27 mouse cellular contexts compared by ENCODE assay signal in genomic region chr2:65321998-65322754, GRCm38 (mm10). TPM values are rescaled to one million over a fixed set of nuclear protein-coding genes. Genes with fewer than 3 reads are reported as not detected.
DNase-seq lines count a peak whose midpoint lies in the region; ATAC-seq lines count a peak whose summit lies in the region.
"Had no signal": no experiment of that assay in that cellular context is flagged by ENCODE, and none has a peak within 500 bp of the region (broad histone marks: within the 10 kb centered on the region; RNA-seq: fewer than 3 reads in every experiment).

No protein-coding gene starts in this region.

- intact Hi-C loops in heart, postnatal 25 days (cut with DNase I): no loop called here

- no peak overlapping the region for H3K27ac ChIP-seq in forebrain, embryonic 15.5 days (replicated peaks)
- peak overlapping the region; percentile 52 for H3K27ac ChIP-seq in midbrain, embryonic 13.5 days
- H3K27ac ChIP-seq in liver, embryonic 11.5 days (ENCODE audit: low read depth, low read length): no peak overlapping the region
- H3K27ac ChIP-seq: gastrocnemius, adult 2 months; kidney, embryonic 15.5 days; liver, embryonic 13.5 days; neural tube, embryonic 12.5 days had no signal

- WGBS in forebrain, embryonic 15.5 days: 26% methylated on average over 6 of the region's 6 CpGs
- WGBS in midbrain, embryonic 13.5 days: 41% methylated on average over 6 of the region's 6 CpGs
- 73% methylated on average over 6 of the region's 6 CpGs for WGBS in liver, embryonic 11.5 days

- 0 out of 2 replicates have a peak overlapping the region, but pooled peaks have one; percentile 8 for H3K4me2 ChIP-seq in forebrain, embryonic 15.5 days (replicated peaks)
- no peak overlapping the region for H3K4me2 ChIP-seq in midbrain, embryonic 13.5 days (replicated peaks)
- H3K4me2 ChIP-seq in liver, embryonic 11.5 days: no peak overlapping the region
- H3K4me2 ChIP-seq: heart, embryonic 13.5 days; kidney, embryonic 15.5 days; liver, embryonic 13.5 days; neural tube, embryonic 12.5 days had no signal

- no peaks in the 10 kb centered on the region for H3K9me3 ChIP-seq in forebrain, embryonic 15.5 days
- no peaks in the 10 kb centered on the region for H3K9me3 ChIP-seq in midbrain, embryonic 13.5 days
- H3K9me3 ChIP-seq in liver, embryonic 11.5 days (ENCODE audit: control insufficient read depth, low read length): no peaks in the 10 kb centered on the region
- H3K9me3 ChIP-seq: heart, embryonic 13.5 days; kidney, embryonic 15.5 days; liver, embryonic 13.5 days; megakaryocyte, embryonic 14.5 days; neural tube, embryonic 12.5 days had no signal

- no peak overlapping the region for H3K9ac ChIP-seq in forebrain, embryonic 15.5 days (replicated peaks)
- H3K9ac ChIP-seq in midbrain, embryonic 13.5 days (replicated peaks): no peak overlapping the region
- H3K9ac ChIP-seq in liver, embryonic 11.5 days (ENCODE audit: low read depth, low read length): no peak overlapping the region
- H3K9ac ChIP-seq: heart, embryonic 13.5 days; kidney, embryonic 15.5 days; liver, embryonic 13.5 days; neural tube, embryonic 12.5 days had no signal

- peak; percentile 86 for DNase-seq in heart, adult 11 months
- no peak for DNase-seq in heart, postnatal 25 days (ENCODE audit: low spot score)
- DNase-seq in brain, adult 2 months (ENCODE audit: low read depth, low spot score): peak; percentile 5
- no peak for DNase-seq in liver, embryonic 11.5 days (ENCODE audit: low spot score)
- no peak for DNase-seq in neural tube, embryonic 10.5 days (ENCODE audit: extremely low spot score, low spot score)
- DNase-seq: adrenal gland, postnatal 25 days; cerebellum, adult 2 months; cerebellum, postnatal 36 days; gastrocnemius, adult 2 months; heart, postnatal 10 days; kidney, adult 18-20 months; kidney, postnatal 25 days; liver, embryonic 13.5 days; lung, adult 18-20 months; lung, postnatal 4 days; right cerebral cortex, adult 18-20 months; spleen, adult 18-20 months; thymus, postnatal 25 days had no signal

- no peak overlapping the region for H3K4me3 ChIP-seq in forebrain, embryonic 15.5 days
- no peak overlapping the region for H3K4me3 ChIP-seq in midbrain, embryonic 13.5 days (replicated peaks)
- no peak overlapping the region for H3K4me3 ChIP-seq in liver, embryonic 11.5 days (ENCODE audit: low read depth, low read length)
- H3K4me3 ChIP-seq: gastrocnemius, adult 2 months; heart, embryonic 13.5 days; kidney, embryonic 15.5 days; liver, embryonic 13.5 days; megakaryocyte, embryonic 14.5 days; neural tube, embryonic 12.5 days had no signal

- no peaks in the 10 kb centered on the region for H3K36me3 ChIP-seq in forebrain, embryonic 15.5 days
- no peaks in the 10 kb centered on the region for H3K36me3 ChIP-seq in midbrain, embryonic 13.5 days
- no peaks in the 10 kb centered on the region for H3K36me3 ChIP-seq in liver, embryonic 11.5 days (ENCODE audit: control insufficient read depth, insufficient read depth, low read length)
- H3K36me3 ChIP-seq: heart, embryonic 13.5 days; kidney, embryonic 15.5 days; liver, embryonic 13.5 days; neural tube, embryonic 12.5 days had no signal

- ATAC-seq in forebrain, embryonic 15.5 days (replicated peaks): no peak
- peak; percentile 66; the same call in 1 of the 2 replicates for ATAC-seq in midbrain, embryonic 13.5 days
- no peak for ATAC-seq in liver, embryonic 11.5 days (replicated peaks; ENCODE audit: low FRiP score)
- ATAC-seq: CD4-positive, CD25-positive, alpha-beta regulatory T cell, adult 4 months; lung, postnatal 0 days had no signal

- peaks cover 6% of the 10 kb centered on the region; the same call in 1 of the 2 replicates for H3K4me1 ChIP-seq in forebrain, embryonic 15.5 days
- H3K4me1 ChIP-seq in midbrain, embryonic 13.5 days (replicated peaks): peaks cover 9% of the 10 kb centered on the region
- no peaks in the 10 kb centered on the region for H3K4me1 ChIP-seq in liver, embryonic 11.5 days (replicated peaks; ENCODE audit: control insufficient read depth, insufficient read depth, low read length)
- H3K4me1 ChIP-seq: kidney, embryonic 15.5 days; liver, embryonic 13.5 days; neural tube, embryonic 12.5 days had no signal

- H3K27me3 ChIP-seq in forebrain, embryonic 15.5 days: no peaks in the 10 kb centered on the region
- no peaks in the 10 kb centered on the region for H3K27me3 ChIP-seq in midbrain, embryonic 13.5 days
- no peaks in the 10 kb centered on the region for H3K27me3 ChIP-seq in liver, embryonic 11.5 days (replicated peaks; ENCODE audit: control insufficient read depth, insufficient read depth, low read length)
- H3K27me3 ChIP-seq: heart, embryonic 13.5 days; kidney, embryonic 15.5 days; liver, embryonic 13.5 days; megakaryocyte, embryonic 14.5 days; neural tube, embryonic 12.5 days had no signal

RNA-seq across cellular contexts. Expression of gene Slc38a11, which starts 41.7 kb away (rescaled TPM):
- total RNA-seq in heart, postnatal 25 days (2021): 1 to 10 TPM; 1.4 to 1.5 TPM
- 0.91 and 1.2 TPM in 2 replicates for polyA plus RNA-seq in forebrain, embryonic 15.5 days (2015; fragmentation: Nextera tagmentation; extraction: Ambion mirVana)
- polyA plus RNA-seq in midbrain, embryonic 13.5 days (2015; fragmentation: Nextera tagmentation; extraction: Ambion mirVana): 1.9 and 2.8 TPM in 2 replicates
- polyA plus RNA-seq in liver, embryonic 11.5 days (2014; fragmentation: Nextera tagmentation; extraction: Ambion mirVana): 0.23 TPM in 1 of 2 replicates, not detected in the other
- polyA plus RNA-seq: CD4-positive, CD25-positive, alpha-beta regulatory T cell, adult 4 months; embryonic facial prominence, embryonic 11.5 days; heart, embryonic 13.5 days; liver, embryonic 13.5 days had no signal

Comparison
In these comparisons a context has a peak if more than half of its experiments do, and no peak if none do; other contexts are left out.
1. DNase-seq: peak in heart, adult 11 months (single experiment) and brain, adult 2 months (single experiment); none in heart, postnatal 25 days (single experiment), liver, embryonic 11.5 days (single experiment) and neural tube, embryonic 10.5 days (single experiment).